14 mouse cellular contexts compared by ENCODE assay signal in genomic region chr1:191099114-191099513, GRCm38 (mm10). TPM values are rescaled to one million over a fixed set of nuclear protein-coding genes. Genes with fewer than 3 reads are reported as not detected.
DNase-seq lines count a peak whose midpoint lies in the region; ATAC-seq and TF ChIP-seq lines count a peak whose summit lies in the region.
"Had no signal": no experiment of that assay in that cellular context is flagged by ENCODE, and none has a peak within 500 bp of the region (broad histone marks: within the 10 kb centered on the region; RNA-seq: fewer than 3 reads in every experiment).

No protein-coding gene starts in this region.

- H3K27me3 ChIP-seq in heart, embryonic 12.5 days (replicated peaks) = peaks cover 15% of the 10 kb centered on the region
- peaks cover 14% of the 10 kb centered on the region; the same call in 1 of the 2 replicates for H3K27me3 ChIP-seq in lung, embryonic 15.5 days
- H3K27me3 ChIP-seq in limb, embryonic 13.5 days = peaks cover 17% of the 10 kb centered on the region; the same call in 1 of the 2 replicates
- peaks cover 14% of the 10 kb centered on the region for H3K27me3 ChIP-seq in stomach, embryonic 15.5 days (replicated peaks)

- peak overlapping the region; percentile 98 for H3K4me2 ChIP-seq in heart, embryonic 12.5 days
- peak overlapping the region; percentile 100 for H3K4me2 ChIP-seq in lung, embryonic 15.5 days
- peak overlapping the region; percentile 95 for H3K4me2 ChIP-seq in limb, embryonic 13.5 days (replicated peaks)
- peak overlapping the region; percentile 99 for H3K4me2 ChIP-seq in stomach, embryonic 15.5 days

- ATAC-seq in heart, embryonic 12.5 days (ENCODE audit: insufficient number of reproducible peaks, low FRiP score) = no peak
- ATAC-seq in lung, embryonic 15.5 days (ENCODE audit: borderline replicate concordance, extremely low read depth, low FRiP score, low TSS enrichment) = no peak
- no peak for ATAC-seq in limb, embryonic 13.5 days (ENCODE audit: low FRiP score, low read depth)
- ATAC-seq in stomach, embryonic 15.5 days (ENCODE audit: insufficient read depth, low FRiP score, low read depth) = no peak

- WGBS in heart, embryonic 12.5 days = 48% methylated on average over 5 of the region's 5 CpGs
- 27% methylated on average over 5 of the region's 5 CpGs for WGBS in lung, embryonic 15.5 days
- 42% methylated on average over 5 of the region's 5 CpGs for WGBS in lung, adult 2 months
- 33% methylated on average over 5 of the region's 5 CpGs for WGBS in limb, embryonic 13.5 days
- 33% methylated on average over 5 of the region's 5 CpGs for WGBS in stomach, embryonic 15.5 days

- no peak for TF ChIP-seq CTCF in lung, adult 2 months (IDR thresholded peaks at IDR 0.05; ENCODE audit: insufficient read depth, low read length)
- TF ChIP-seq CTCF in layer of hippocampus, adult 2 months (conservative IDR thresholded peaks at IDR 0.05) = no peak

- TF ChIP-seq POLR2A in lung, adult 2 months (IDR thresholded peaks at IDR 0.05; ENCODE audit: borderline replicate concordance, extremely low read depth, low read depth, low read length) = no peak

- peaks cover 21% of the 10 kb centered on the region for H3K4me1 ChIP-seq in heart, embryonic 12.5 days (replicated peaks)
- peaks cover 23% of the 10 kb centered on the region for H3K4me1 ChIP-seq in lung, embryonic 15.5 days
- no peaks in the 10 kb centered on the region for H3K4me1 ChIP-seq in lung, adult 2 months (ENCODE audit: control insufficient read depth, insufficient read depth, low read length)
- H3K4me1 ChIP-seq in limb, embryonic 13.5 days = peaks cover 28% of the 10 kb centered on the region
- peaks cover 15% of the 10 kb centered on the region for H3K4me1 ChIP-seq in stomach, embryonic 15.5 days

- DNase-seq in heart, postnatal 4 days = no peak
- no peak for DNase-seq in lung, adult 2 months
- DNase-seq in layer of hippocampus, adult 2 months (ENCODE audit: low spot score in 2 of 2) = no peak
- DNase-seq in frontal cortex, postnatal 25 days (ENCODE audit: low spot score in 2 of 2) = no peak
- DNase-seq: adrenal gland, postnatal 14 days; cerebellum, adult 18-20 months; heart, adult 2 months; kidney, adult 18-20 months; retina, postnatal 1 day had no signal

- no peak overlapping the region for H3K9ac ChIP-seq in heart, embryonic 12.5 days
- H3K9ac ChIP-seq in lung, embryonic 15.5 days = no peak overlapping the region
- peak overlapping the region; percentile 71; the same call in 1 of the 2 replicates for H3K9ac ChIP-seq in limb, embryonic 13.5 days
- H3K9ac ChIP-seq in stomach, embryonic 15.5 days = no peak overlapping the region

- no peak overlapping the region for H3K27ac ChIP-seq in heart, embryonic 12.5 days (ENCODE audit: poor library complexity, severe bottlenecking)
- H3K27ac ChIP-seq in lung, embryonic 15.5 days = no peak overlapping the region
- no peak overlapping the region for H3K27ac ChIP-seq in limb, embryonic 13.5 days
- no peak overlapping the region for H3K27ac ChIP-seq in stomach, embryonic 15.5 days
- H3K27ac ChIP-seq in layer of hippocampus, adult 2 months = no peak overlapping the region
- H3K27ac ChIP-seq: heart, adult 2 months; left cerebral cortex, adult 2 months had no signal

- H3K9me3 ChIP-seq in heart, embryonic 12.5 days (replicated peaks) = no peaks in the 10 kb centered on the region
- H3K9me3 ChIP-seq in lung, embryonic 15.5 days = no peaks in the 10 kb centered on the region
- peaks cover 6% of the 10 kb centered on the region; the same call in 1 of the 2 replicates for H3K9me3 ChIP-seq in limb, embryonic 13.5 days
- no peaks in the 10 kb centered on the region for H3K9me3 ChIP-seq in stomach, embryonic 15.5 days

- no peak overlapping the region for H3K4me3 ChIP-seq in heart, embryonic 12.5 days
- H3K4me3 ChIP-seq in lung, embryonic 15.5 days = peak overlapping the region; percentile 70
- no peak overlapping the region for H3K4me3 ChIP-seq in lung, adult 2 months (replicated peaks; ENCODE audit: extremely low read depth, low read depth, low read length)
- H3K4me3 ChIP-seq in limb, embryonic 13.5 days = peak overlapping the region; percentile 64
- peak overlapping the region; percentile 62 for H3K4me3 ChIP-seq in stomach, embryonic 15.5 days (replicated peaks)
- no peak overlapping the region for H3K4me3 ChIP-seq in layer of hippocampus, adult 2 months

- no peaks in the 10 kb centered on the region for H3K36me3 ChIP-seq in heart, embryonic 12.5 days
- no peaks in the 10 kb centered on the region for H3K36me3 ChIP-seq in lung, embryonic 15.5 days
- peaks cover 4% of the 10 kb centered on the region; the same call in 1 of the 2 replicates for H3K36me3 ChIP-seq in limb, embryonic 13.5 days
- no peaks in the 10 kb centered on the region for H3K36me3 ChIP-seq in stomach, embryonic 15.5 days

RNA-seq across cellular contexts. Expression of gene Batf3, which starts 1.5 kb away (rescaled TPM):
- 2.4 and 4.8 TPM in 2 replicates for polyA plus RNA-seq in heart, embryonic 12.5 days (2016; fragmentation: Nextera tagmentation; extraction: Ambion mirVana)
- total RNA-seq in heart, postnatal 4 days (2021) = 1 to 10 TPM; 1.7 to 1.8 TPM
- 9.3 and 11.4 TPM in 2 replicates for polyA plus RNA-seq in lung, embryonic 15.5 days (2015; fragmentation: Nextera tagmentation; extraction: Ambion mirVana)
- 5.1 and 6.1 TPM in 2 replicates for polyA plus RNA-seq in lung, adult 2 months (2012; rRNA removed)
- polyA plus RNA-seq in limb, embryonic 13.5 days (2015; fragmentation: Nextera tagmentation; extraction: Ambion mirVana) = 16.6 and 16.7 TPM in 2 replicates
- polyA plus RNA-seq in stomach, embryonic 15.5 days (2015; fragmentation: Nextera tagmentation; extraction: Ambion mirVana) = 8.3 and 9.8 TPM in 2 replicates
- total RNA-seq in layer of hippocampus, adult 2 months (2021) = 1 to 10 TPM in 1 of 2 experiments, under 1 TPM in 1; 0.98 to 1.7 TPM

RNA-seq across cellular contexts. Expression of gene Nsl1, which starts 36.3 kb away (rescaled TPM):
- polyA plus RNA-seq in heart, embryonic 12.5 days (2016; fragmentation: Nextera tagmentation; extraction: Ambion mirVana) = 15.2 and 16.7 TPM in 2 replicates
- total RNA-seq in heart, postnatal 4 days (2021) = 1 to 10 TPM; 6.7 to 6.8 TPM
- polyA plus RNA-seq in lung, embryonic 15.5 days (2015; fragmentation: Nextera tagmentation; extraction: Ambion mirVana) = 28.5 and 29.4 TPM in 2 replicates
- polyA plus RNA-seq in lung, adult 2 months (2012; rRNA removed) = 0.38 and 0.49 TPM in 2 replicates
- 22.8 and 24.2 TPM in 2 replicates for polyA plus RNA-seq in limb, embryonic 13.5 days (2015; fragmentation: Nextera tagmentation; extraction: Ambion mirVana)
- 18.3 and 18.6 TPM in 2 replicates for polyA plus RNA-seq in stomach, embryonic 15.5 days (2015; fragmentation: Nextera tagmentation; extraction: Ambion mirVana)
- 1 to 10 TPM in 1 of 2 experiments, under 1 TPM in 1; 0.87 to 1.3 TPM for total RNA-seq in layer of hippocampus, adult 2 months (2021)

RNA-seq across cellular contexts. Expression of gene Tatdn3, which starts 36.4 kb away (rescaled TPM):
- 19.1 and 22.6 TPM in 2 replicates for polyA plus RNA-seq in heart, embryonic 12.5 days (2016; fragmentation: Nextera tagmentation; extraction: Ambion mirVana)
- total RNA-seq in heart, postnatal 4 days (2021) = 10 to 100 TPM; 19.4 to 23.5 TPM
- 13.1 and 14.7 TPM in 2 replicates for polyA plus RNA-seq in lung, embryonic 15.5 days (2015; fragmentation: Nextera tagmentation; extraction: Ambion mirVana)
- polyA plus RNA-seq in lung, adult 2 months (2012; rRNA removed) = 3.8 and 6.8 TPM in 2 replicates
- 15.0 and 15.3 TPM in 2 replicates for polyA plus RNA-seq in limb, embryonic 13.5 days (2015; fragmentation: Nextera tagmentation; extraction: Ambion mirVana)
- polyA plus RNA-seq in stomach, embryonic 15.5 days (2015; fragmentation: Nextera tagmentation; extraction: Ambion mirVana) = 11.8 and 15.1 TPM in 2 replicates
- 10 to 100 TPM; 38.4 to 48.7 TPM for total RNA-seq in layer of hippocampus, adult 2 months (2021)

Comparison
In these comparisons a context has a peak if more than half of its experiments do, and no peak if none do; other contexts are left out.
1. H3K4me3 ChIP-seq: peak in lung, embryonic 15.5 days (single experiment), limb, embryonic 13.5 days (single experiment) and stomach, embryonic 15.5 days (single experiment); none in heart, embryonic 12.5 days (single experiment), lung, adult 2 months (single experiment) and layer of hippocampus, adult 2 months (single experiment).
2. RNA of gene Nsl1, which starts 36.3 kb away (polyA plus RNA-seq): 28.5 to 29.4 TPM in lung, embryonic 15.5 days, 22.8 to 24.2 TPM in limb, embryonic 13.5 days, 18.3 to 18.6 TPM in stomach, embryonic 15.5 days and 15.2 to 16.7 TPM in heart, embryonic 12.5 days; 0.38 to 0.49 TPM in lung, adult 2 months; every median in the first group is over 10 times any median in the second.
3. Peak in every context shown above with its lines, with median percentiles within 50 percentile points of each other: H3K4me2 ChIP-seq.